Mouse (Mus musculus) neural tube, embryonic 12.5 days (tissue): ENCODE measurements around the gene Arhgap30. TPM values are rescaled to one million over a fixed set of nuclear protein-coding genes. Genes with fewer than 3 reads are reported as not detected.

Source experiments
- ATAC-seq: fragments of 200-750 bp; cut with Nextera tagmentation; 2 replicates; pipeline ENCODE4 v1.8.0; 2017; ENCODE audit warnings: low read depth, mild to moderate bottlenecking, moderate TSS enrichment, moderate library complexity; ENCODE audit not compliant: low FRiP score
- H3K27ac ChIP-seq: fragments of 300-500 bp; sonication (generic); 2 replicates; pipeline ENCODE4 v1.5.1; 2016
- H3K27me3 ChIP-seq: fragments of 300-500 bp; sonication (generic); replicated peaks from 2 replicates; pipeline ENCODE4 v1.6.1; 2016; ENCODE audit warnings: mild to moderate bottlenecking
- H3K36me3 ChIP-seq: fragments of 300-500 bp; sonication (generic); 2 replicates; pipeline ENCODE4 v1.6.1; 2016; ENCODE audit warnings: mild to moderate bottlenecking
- H3K4me1 ChIP-seq: fragments of 300-500 bp; sonication (generic); 2 replicates; pipeline ENCODE4 v1.6.1; 2016
- H3K4me2 ChIP-seq: fragments of 300-500 bp; sonication (generic); replicated peaks from 2 replicates; pipeline ENCODE4 v1.6.1; 2016; ENCODE audit warnings: mild to moderate bottlenecking
- H3K4me3 ChIP-seq: fragments of 300-500 bp; sonication (generic); 2 replicates; pipeline ENCODE4 v1.5.1; 2016
- H3K9ac ChIP-seq: fragments of 300-500 bp; sonication (generic); 2 replicates; pipeline ENCODE4 v1.6.1; 2016; ENCODE audit warnings: mild to moderate bottlenecking
- H3K9me3 ChIP-seq: fragments of 300-500 bp; sonication (generic); 2 replicates; pipeline ENCODE4 v1.6.1; 2016; ENCODE audit warnings: mild to moderate bottlenecking
- WGBS: fragments of 180-500 bp; shearing (Covaris S2); methylation state at CpG from one replicate; pipeline ENCODE4 v1.1.7; 2016; 5-methylcytosine and 5-hydroxymethylcytosine counted together
- polyA plus RNA-seq: library from polyadenylated mRNA; unstranded; fragments of >200 nt; fragmentation: Nextera tagmentation; extraction: Ambion mirVana; gene quantifications from 2 replicates; pipeline ENCODE4 v1.2.1, GENCODE M21; 2016

The Arhgap30 gene
- polyA plus RNA-seq, 1 experiment from 2014 or later: 1.1 TPM

GRCm38 (mm10) chr1:171382096-171382620 lies 6.6 kb upstream of the Arhgap30 start:
- 83% methylated on average over 11 of the region's 11 CpGs for whole genome bisulfite sequencing
- H3K9me3 ChIP-seq: no peaks in the 10 kb centered on the region
- ATAC-seq: no peak
- no peak overlapping the region for H3K4me2 ChIP-seq
- no peaks in the 10 kb centered on the region for H3K36me3 ChIP-seq
- H3K4me1 ChIP-seq: peaks cover 7% of the 10 kb centered on the region; the same call in 1 of the 2 replicates
- H3K27ac ChIP-seq: no peak overlapping the region
- peaks cover 11% of the 10 kb centered on the region; the same call in 1 of the 2 replicates for H3K27me3 ChIP-seq
- no peak overlapping the region for H3K4me3 ChIP-seq
- H3K9ac ChIP-seq: no peak overlapping the region

GRCm38 (mm10) chr1:171384361-171384760 lies 4.4 kb upstream of the Arhgap30 start:
- Histone ChIP-seq H3K36me3 (no peaks in the 10 kb centered on the region), H3K27ac (no peak overlapping the region), H3K9ac (no peak overlapping the region), H3K4me2 (no peak overlapping the region), H3K27me3 (peaks cover 9% of the 10 kb centered on the region; the same call in 1 of the 2 replicates), H3K9me3 (no peaks in the 10 kb centered on the region), H3K4me1 (peaks cover 7% of the 10 kb centered on the region; the same call in 1 of the 2 replicates), H3K4me3 (no peak overlapping the region)
- no peak for ATAC-seq
- 68% methylated on average over 9 of the region's 9 CpGs for WGBS

- H3K9ac ChIP-seq: no peak overlapping the region
- H3K4me2 ChIP-seq: no peak overlapping the region
- H3K36me3 ChIP-seq: no peaks in the 10 kb centered on the region
- no peak for ATAC-seq
- H3K27ac ChIP-seq: no peak overlapping the region
- no peak overlapping the region for H3K4me3 ChIP-seq
- H3K4me1 ChIP-seq: peaks cover 2% of the 10 kb centered on the region; the same call in 1 of the 2 replicates
- H3K9me3 ChIP-seq: no peaks in the 10 kb centered on the region
- 68% methylated on average over 9 of the region's 9 CpGs for WGBS
- H3K27me3 ChIP-seq: peaks cover 4% of the 10 kb centered on the region; the same call in 1 of the 2 replicates
These were observed 3.6 kb upstream of the Arhgap30 start for GRCm38 (mm10) chr1:171385171-171385570.

- H3K27ac ChIP-seq: no peak overlapping the region
- no peaks in the 10 kb centered on the region for H3K27me3 ChIP-seq
- WGBS: 23% methylated on average over 6 of the region's 6 CpGs
- no peaks in the 10 kb centered on the region for H3K4me1 ChIP-seq
- peak; percentile 35; the same call in 1 of the 2 replicates for ATAC-seq
- no peak overlapping the region for H3K4me3 ChIP-seq
- H3K36me3 ChIP-seq: no peaks in the 10 kb centered on the region
- no peak overlapping the region for H3K9ac ChIP-seq
- H3K9me3 ChIP-seq: no peaks in the 10 kb centered on the region
- no peak overlapping the region for H3K4me2 ChIP-seq
These were observed 1.7 kb upstream of the Arhgap30 start for GRCm38 (mm10) chr1:171387099-171387498.

DNA sequence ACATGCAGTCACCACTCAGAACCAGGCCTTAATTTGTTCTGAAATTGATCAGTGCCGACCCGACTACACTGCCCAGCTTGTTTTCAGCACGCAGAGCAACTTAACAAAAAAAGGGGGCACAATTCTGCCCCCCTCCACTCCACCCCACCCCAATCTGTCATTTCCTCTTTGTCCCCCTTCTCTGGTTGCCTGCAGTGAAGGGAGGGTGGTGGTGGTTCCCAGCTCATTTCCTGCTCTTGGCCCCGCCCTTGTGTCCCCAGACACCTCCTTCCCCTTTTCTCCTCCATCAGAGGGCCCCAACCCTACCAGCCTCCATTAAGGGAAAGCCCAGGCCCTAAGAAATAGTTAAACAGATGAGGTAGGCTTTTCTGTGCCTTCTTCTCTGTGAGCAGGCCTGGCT lies 1.3 kb downstream of the Arhgap30 start:
- 79% methylated on average over 4 of the region's 4 CpGs for WGBS
- no peak overlapping the region for H3K9ac ChIP-seq
- no peak overlapping the region for H3K4me3 ChIP-seq
- no peaks in the 10 kb centered on the region for H3K36me3 ChIP-seq
- H3K9me3 ChIP-seq: no peaks in the 10 kb centered on the region
- no peak overlapping the region for H3K27ac ChIP-seq
- H3K27me3 ChIP-seq: no peaks in the 10 kb centered on the region
- no peak overlapping the region for H3K4me2 ChIP-seq
- ATAC-seq: no peak
- H3K4me1 ChIP-seq: no peaks in the 10 kb centered on the region

- H3K4me2 ChIP-seq: no peak overlapping the region
- H3K4me3 ChIP-seq: no peak overlapping the region
- H3K9me3 ChIP-seq: no peaks in the 10 kb centered on the region
- no peaks in the 10 kb centered on the region for H3K27me3 ChIP-seq
- no peak for ATAC-seq
- 81% methylated on average over 4 of the region's 4 CpGs for WGBS
- no peaks in the 10 kb centered on the region for H3K36me3 ChIP-seq
- H3K4me1 ChIP-seq: no peaks in the 10 kb centered on the region
- no peak overlapping the region for H3K9ac ChIP-seq
- no peak overlapping the region for H3K27ac ChIP-seq
These were observed 13.1 kb downstream of the Arhgap30 start for GRCm38 (mm10) chr1:171401821-171402220.

- H3K4me2 ChIP-seq: no peak overlapping the region
- ATAC-seq: no peak
- no peaks in the 10 kb centered on the region for H3K36me3 ChIP-seq
These were observed 14.2 kb downstream of the Arhgap30 start for GRCm38 (mm10) chr1:171402991-171403390.

GRCm38 (mm10) chr1:171407263-171407662 lies 18.5 kb downstream of the Arhgap30 start:
- ATAC-seq: no peak
- no peak overlapping the region for H3K9ac ChIP-seq

More at GRCm38 (mm10) chr1:171402991-171403390, 14.2 kb downstream of the Arhgap30 start:
- H3K27ac ChIP-seq: no peak overlapping the region
- H3K9me3 ChIP-seq: no peaks in the 10 kb centered on the region
- H3K27me3 ChIP-seq: peaks cover 6% of the 10 kb centered on the region
- H3K4me3 ChIP-seq: no peak overlapping the region
- no peak overlapping the region for H3K9ac ChIP-seq
- no peaks in the 10 kb centered on the region for H3K4me1 ChIP-seq
- 86% methylated on average over 9 of the region's 9 CpGs for WGBS

DNA sequence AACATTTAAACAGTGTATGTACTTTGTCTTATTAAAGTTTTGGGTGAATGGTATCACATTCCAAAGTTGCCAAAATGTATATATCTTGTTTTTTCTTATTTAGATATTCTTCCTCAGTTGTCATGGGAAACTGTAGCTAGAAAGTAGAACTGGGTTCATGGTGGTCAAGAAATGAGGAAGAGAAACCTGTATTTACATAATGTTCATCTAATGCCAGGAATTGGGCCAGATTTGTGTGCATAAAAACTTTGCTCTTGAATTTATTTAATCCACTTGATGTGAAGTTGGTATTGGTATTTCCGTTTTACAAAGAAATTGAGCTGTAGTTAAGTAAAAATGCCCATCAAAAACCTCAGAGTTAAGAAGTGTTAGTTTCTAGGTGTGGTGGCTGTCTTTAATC lies 21.5 kb downstream of the Arhgap30 start:
- H3K4me2 ChIP-seq: no peak overlapping the region
- H3K4me1 ChIP-seq: peaks cover 19% of the 10 kb centered on the region
- 86% methylated on average over 1 of the region's 1 CpGs for WGBS
- ATAC-seq: no peak
- H3K27ac ChIP-seq: no peak overlapping the region
- peaks cover 14% of the 10 kb centered on the region for H3K27me3 ChIP-seq
- no peak overlapping the region for H3K9ac ChIP-seq
- peaks cover 11% of the 10 kb centered on the region for H3K36me3 ChIP-seq
- H3K9me3 ChIP-seq: no peaks in the 10 kb centered on the region
- no peak overlapping the region for H3K4me3 ChIP-seq

More at GRCm38 (mm10) chr1:171407263-171407662, 18.5 kb downstream of the Arhgap30 start:
- H3K4me2 ChIP-seq: no peak overlapping the region
- H3K4me1 ChIP-seq: no peaks in the 10 kb centered on the region
- no peak overlapping the region for H3K27ac ChIP-seq
- WGBS: 81% methylated on average over 5 of the region's 5 CpGs
- no peaks in the 10 kb centered on the region for H3K9me3 ChIP-seq
- no peak overlapping the region for H3K4me3 ChIP-seq
- peaks cover 14% of the 10 kb centered on the region for H3K27me3 ChIP-seq
- H3K36me3 ChIP-seq: no peaks in the 10 kb centered on the region

DNA sequence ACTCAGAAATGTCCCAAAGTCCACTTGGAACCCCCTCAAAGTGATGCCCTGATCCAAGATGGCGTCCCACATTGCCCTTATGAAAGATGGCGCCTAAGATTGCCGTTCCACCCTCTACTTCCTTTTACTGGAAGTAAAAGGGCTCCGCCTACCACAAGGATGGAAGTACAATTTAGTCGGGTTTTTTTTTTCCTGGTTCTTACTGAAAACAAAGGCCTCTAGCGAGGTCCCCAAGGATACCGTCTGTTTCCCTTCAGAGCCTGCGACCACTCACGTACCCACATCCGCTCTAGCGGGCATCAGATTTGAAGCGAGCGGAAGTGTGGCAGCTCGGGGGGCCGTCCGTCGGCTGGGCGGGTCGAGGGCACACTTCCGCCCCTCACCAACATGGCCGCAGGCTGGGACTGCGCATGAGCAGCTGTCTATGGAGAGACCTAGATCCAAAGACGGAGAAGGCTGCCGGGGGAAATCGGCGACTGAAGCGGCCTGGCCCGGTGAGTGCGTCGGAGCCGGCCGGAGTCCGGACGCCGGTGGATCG lies 22.3 kb downstream of the Arhgap30 start, which contains the start of gene Usf1:
Usf1 (plus strand) TSS at position 367 of the 538 bp plus-strand sequence.
- Histone ChIP-seq H3K9me3 (no peaks in the 10 kb centered on the region), H3K27ac (peak within 1 kb of the TSS; percentile 77), H3K27me3 (peaks cover 14% of the 10 kb centered on the region), H3K4me3 (peak within 1 kb of the TSS; percentile 98), H3K4me1 (peaks cover 19% of the 10 kb centered on the region), H3K9ac (peak within 1 kb of the TSS; percentile 98), H3K4me2 (peak within 1 kb of the TSS; percentile 57), H3K36me3 (peaks cover 19% of the 10 kb centered on the region)
- peak; percentile 97 for ATAC-seq
- WGBS: under 1% methylated on average over 36 of the region's 36 CpGs

DNA sequence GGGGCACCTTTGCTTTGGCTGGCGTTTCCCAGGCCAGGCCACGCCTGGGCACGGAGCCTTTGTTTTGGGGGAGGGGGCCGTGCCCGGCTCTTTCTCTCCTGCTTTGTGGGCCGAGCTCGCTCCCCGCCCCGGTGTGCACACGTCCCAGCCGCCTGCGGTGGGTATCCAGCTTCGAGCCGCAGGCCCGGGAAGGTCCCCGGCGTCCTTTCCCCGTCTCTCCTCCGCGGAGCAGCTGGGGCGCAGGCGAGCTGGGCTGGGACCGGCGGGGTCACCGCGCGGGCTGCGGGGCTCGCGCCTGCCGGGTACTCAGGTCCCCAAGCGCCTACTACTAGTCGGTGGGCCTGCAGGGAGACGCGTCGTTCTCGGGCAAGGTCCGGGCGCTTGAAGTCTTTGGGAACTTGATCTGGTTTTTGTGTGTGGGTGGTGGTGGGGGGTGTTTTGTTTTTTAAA lies 22.8 kb downstream of the Arhgap30 start:
- peak overlapping the region; percentile 57 for H3K4me2 ChIP-seq
- H3K36me3 ChIP-seq: peaks cover 24% of the 10 kb centered on the region
- H3K27ac ChIP-seq: peak overlapping the region; percentile 77
- peaks cover 19% of the 10 kb centered on the region for H3K4me1 ChIP-seq
- H3K9ac ChIP-seq: peak overlapping the region; percentile 98
- ATAC-seq: peak; percentile 73
- peak overlapping the region; percentile 98 for H3K4me3 ChIP-seq
- WGBS: 1% methylated on average over 39 of the region's 39 CpGs
- no peaks in the 10 kb centered on the region for H3K9me3 ChIP-seq
- H3K27me3 ChIP-seq: peaks cover 14% of the 10 kb centered on the region

- Histone ChIP-seq H3K36me3 (peaks cover 29% of the 10 kb centered on the region), H3K27ac (peak overlapping the region; percentile 77), H3K9ac (peak overlapping the region; percentile 98)
These were observed 23.3 kb downstream of the Arhgap30 start for GRCm38 (mm10) chr1:171412001-171412441.

More at GRCm38 (mm10) chr1:171412001-171412441, 23.3 kb downstream of the Arhgap30 start:
- Histone ChIP-seq H3K4me2 (peak overlapping the region; percentile 57), H3K4me1 (peaks cover 19% of the 10 kb centered on the region), H3K27me3 (peaks cover 14% of the 10 kb centered on the region), H3K9me3 (no peaks in the 10 kb centered on the region), H3K4me3 (peak overlapping the region; percentile 98)
- peak; percentile 73 for ATAC-seq
- WGBS: 2% methylated on average over 20 of the region's 20 CpGs
